Mouse (Mus musculus): ENCODE measurements around the gene Gm16503. TPM values are rescaled to one million over a fixed set of nuclear protein-coding genes. Genes with fewer than 3 reads are reported as not detected.
"Not testable (repeated sequence)": the region's sequence is repeated elsewhere in the genome, so short reads cannot be mapped to it uniquely, and the experiment has no call there.

The Gm16503 gene
- polyA plus RNA-seq, 1 experiment from 2014 or later = 0.72 TPM

- DNase-seq (ENCODE audit: extremely low spot score, low spot score); H3K36me3 ChIP-seq (replicated peaks); H3K4me3 ChIP-seq; H3K27ac ChIP-seq; H3K27me3 ChIP-seq (ENCODE audit: poor library complexity, severe bottlenecking); H3K4me1 ChIP-seq: not testable (repeated sequence)
- 65% methylated on average over 1 of the region's 1 CpGs for WGBS
- H3K9me3 ChIP-seq = peaks cover 31% of the 10 kb centered on the region; the same call in 1 of the 2 replicates
Observed at GRCm38 (mm10) chr4:147556921-147557320, 16.9 kb downstream of the Gm16503 start.

GRCm38 (mm10) chr4:147558011-147558410 lies 18.0 kb downstream of the Gm16503 start:
- not testable (repeated sequence) for DNase-seq (ENCODE audit: extremely low spot score, low spot score); H3K27ac ChIP-seq; H3K36me3 ChIP-seq (replicated peaks)

GRCm38 (mm10) chr4:147559096-147559495 lies 19.1 kb downstream of the Gm16503 start:
- H3K4me3 ChIP-seq; H3K27ac ChIP-seq; DNase-seq (ENCODE audit: extremely low spot score, low spot score); H3K4me1 ChIP-seq; H3K36me3 ChIP-seq (replicated peaks); H3K27me3 ChIP-seq (ENCODE audit: poor library complexity, severe bottlenecking): not testable (repeated sequence)
- 63% methylated on average over 1 of the region's 1 CpGs for WGBS
- peaks cover 27% of the 10 kb centered on the region; the same call in 1 of the 2 replicates for H3K9me3 ChIP-seq

More at GRCm38 (mm10) chr4:147558011-147558410, 18.0 kb downstream of the Gm16503 start:
- not testable (repeated sequence) for H3K4me3 ChIP-seq; H3K27me3 ChIP-seq (ENCODE audit: poor library complexity, severe bottlenecking); H3K4me1 ChIP-seq
- H3K9me3 ChIP-seq = peaks cover 29% of the 10 kb centered on the region; the same call in 1 of the 2 replicates

GRCm38 (mm10) chr4:147565426-147566220 lies 25.6 kb downstream of the Gm16503 start:
- 75% methylated on average over 6 of the region's 6 CpGs for WGBS
- Histone ChIP-seq H3K4me3 (no peak overlapping the region), H3K9me3 (peaks cover 35% of the 10 kb centered on the region; the same call in 1 of the 2 replicates), H3K27ac (no peak overlapping the region), H3K36me3 (replicated peaks) (no peaks in the 10 kb centered on the region), H3K4me1 (no peaks in the 10 kb centered on the region), H3K27me3 (ENCODE audit: poor library complexity, severe bottlenecking) (no peaks in the 10 kb centered on the region)
- DNase-seq (ENCODE audit: extremely low spot score, low spot score) = no peak

GRCm38 (mm10) chr4:147571156-147571555 lies 31.1 kb downstream of the Gm16503 start:
- 88% methylated on average over 8 of the region's 8 CpGs for WGBS
- not testable (repeated sequence) for H3K27me3 ChIP-seq (ENCODE audit: poor library complexity, severe bottlenecking); H3K36me3 ChIP-seq (replicated peaks); H3K4me3 ChIP-seq; H3K27ac ChIP-seq; DNase-seq (ENCODE audit: extremely low spot score, low spot score); H3K4me1 ChIP-seq
- peaks cover 32% of the 10 kb centered on the region for H3K9me3 ChIP-seq

GRCm38 (mm10) chr4:147579371-147579770 lies 39.4 kb downstream of the Gm16503 start:
- H3K36me3 ChIP-seq (replicated peaks); H3K27ac ChIP-seq; DNase-seq (ENCODE audit: extremely low spot score, low spot score); H3K27me3 ChIP-seq (ENCODE audit: poor library complexity, severe bottlenecking); H3K4me3 ChIP-seq; H3K4me1 ChIP-seq: not testable (repeated sequence)
- 93% methylated on average over 4 of the region's 4 CpGs for WGBS
- peaks cover 24% of the 10 kb centered on the region for H3K9me3 ChIP-seq

- H3K27me3 ChIP-seq (ENCODE audit: poor library complexity, severe bottlenecking) = no peaks in the 10 kb centered on the region
- no peak for DNase-seq (ENCODE audit: extremely low spot score, low spot score)
- H3K4me1 ChIP-seq = no peaks in the 10 kb centered on the region
- no peaks in the 10 kb centered on the region for H3K36me3 ChIP-seq (replicated peaks)
- 71% methylated on average over 1 of the region's 1 CpGs for WGBS
- no peak overlapping the region for H3K4me3 ChIP-seq
- peaks cover 49% of the 10 kb centered on the region for H3K9me3 ChIP-seq
- H3K27ac ChIP-seq = no peak overlapping the region
Observed at GRCm38 (mm10) chr4:147586511-147587473, 46.8 kb downstream of the Gm16503 start.

Other genes starting within 250 kb of the Gm16503 start
- 0.16 TPM in 1 of 2 replicates, not detected in the other for gene Zfp988, start 234.5 kb upstream of the Gm16503 start, polyA plus RNA-seq (2016; fragmentation: Nextera tagmentation; extraction: Ambion mirVana)
- gene Zfp978, start 178.9 kb upstream of the Gm16503 start, polyA plus RNA-seq (2016; fragmentation: Nextera tagmentation; extraction: Ambion mirVana) = 0.30 TPM in 1 of 2 replicates, not detected in the other
- 6.4 and 10.5 TPM in 2 replicates for gene Zfp982, start 47.8 kb upstream of the Gm16503 start, polyA plus RNA-seq (2016; fragmentation: Nextera tagmentation; extraction: Ambion mirVana)
- 0.06 and 0.12 TPM in 2 replicates for gene Zfp985, start 13.1 kb downstream of the Gm16503 start, polyA plus RNA-seq (2016; fragmentation: Nextera tagmentation; extraction: Ambion mirVana)
- gene Zfp979, start 102.3 kb downstream of the Gm16503 start, polyA plus RNA-seq (2016; fragmentation: Nextera tagmentation; extraction: Ambion mirVana) = 2.8 and 2.9 TPM in 2 replicates
- not detected in 2 replicates for gene Zfp534, start 162.3 kb downstream of the Gm16503 start, polyA plus RNA-seq (2016; fragmentation: Nextera tagmentation; extraction: Ambion mirVana)

Measured in forebrain, embryonic 10.5 days (tissue).